Mouse (Mus musculus): Measurements from ENCODE around the gene Cops7b.

DNA sequence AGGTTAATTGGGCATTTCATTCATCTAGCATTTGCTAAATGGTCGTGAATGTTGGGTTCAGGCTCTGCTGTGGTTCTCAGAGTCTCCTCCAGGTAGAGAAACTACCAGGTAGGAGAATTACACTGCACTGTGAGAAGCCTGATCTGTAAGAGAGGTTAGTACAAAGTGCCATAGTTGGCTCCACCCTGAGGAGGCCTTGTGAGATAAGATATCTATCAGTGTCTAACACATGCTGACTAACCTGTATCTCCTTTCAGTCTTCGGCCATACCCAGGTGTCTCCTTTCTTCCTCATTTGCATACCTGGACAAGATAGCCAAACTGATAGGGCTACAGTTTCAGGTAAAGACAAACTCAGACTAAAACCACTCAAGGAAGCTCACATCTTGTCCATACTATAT is 20.0 kb upstream of the Cops7b start:
- TF ChIP-seq POLR2A (IDR thresholded peaks at IDR 0.05; ENCODE audit: borderline replicate concordance, control insufficient read depth, low read depth, low read length) (no peak), CTCF (IDR thresholded peaks at IDR 0.05; ENCODE audit: control insufficient read depth, insufficient read depth, low read length) (no peak)
